ENCODE assay signal across 7 mouse cellular contexts in genomic region chr7:44898607-44899006, GRCm38 (mm10). TPM values are rescaled to one million over a fixed set of nuclear protein-coding genes. Genes with fewer than 3 reads are reported as not detected.
DNase-seq lines count a peak whose midpoint lies in the region; ATAC-seq and TF ChIP-seq lines count a peak whose summit lies in the region.

No protein-coding gene starts in this region.

- no peak for TF ChIP-seq POLR2A in small intestine, adult 2 months (IDR thresholded peaks at IDR 0.05; ENCODE audit: low read depth, low read length)

- 32% methylated on average over 19 of the region's 19 CpGs for WGBS in small intestine, adult 2 months

- TF ChIP-seq CTCF in small intestine, adult 2 months (IDR thresholded peaks at IDR 0.05; ENCODE audit: extremely low read depth, insufficient read length, insufficient replicate concordance, low read depth, low read length): peak; percentile 26; the same call in 1 of the 2 replicates

- H3K4me1 ChIP-seq in megakaryocyte, embryonic 14.5 days: peaks cover 63% of the 10 kb centered on the region
- peaks cover 21% of the 10 kb centered on the region for H3K4me1 ChIP-seq in small intestine, adult 2 months (ENCODE audit: control insufficient read depth, insufficient read depth, insufficient read length, low read length)

- no peaks in the 10 kb centered on the region for H3K27me3 ChIP-seq in megakaryocyte, embryonic 14.5 days (replicated peaks)
- H3K27me3 ChIP-seq in small intestine, adult 2 months (ENCODE audit: control insufficient read depth, insufficient read depth, low read length): no peaks in the 10 kb centered on the region

- peaks cover 66% of the 10 kb centered on the region for H3K36me3 ChIP-seq in megakaryocyte, embryonic 14.5 days (replicated peaks; ENCODE audit: low read length)
- peaks cover 13% of the 10 kb centered on the region for H3K36me3 ChIP-seq in small intestine, adult 2 months (ENCODE audit: control insufficient read depth, insufficient read depth, low read length)

- peak; percentile 84 for DNase-seq in ZHBTc4 (ENCODE audit: low read depth, low spot score)
- DNase-seq in embryo, embryonic 9.5 days (ENCODE audit: extremely low spot score): peak; percentile 38
- peak; percentile 49 to 71 for DNase-seq in kidney, postnatal 36 days
- DNase-seq in urinary bladder, postnatal 25 days (ENCODE audit: low spot score): no peak

- peak overlapping the region; percentile 26 for H3K4me3 ChIP-seq in megakaryocyte, embryonic 14.5 days (replicated peaks)
- 0 out of 2 replicates have a peak overlapping the region, but pooled peaks have one; percentile 8 for H3K4me3 ChIP-seq in small intestine, adult 2 months (ENCODE audit: low read depth, low read length)

- no peak for ATAC-seq in megakaryocyte, adult 5-6 weeks (ENCODE audit: poor library complexity, severe bottlenecking)

- H3K9me3 ChIP-seq in megakaryocyte, embryonic 14.5 days: no peaks in the 10 kb centered on the region

- no peak overlapping the region for H3K27ac ChIP-seq in small intestine, adult 2 months (ENCODE audit: insufficient read depth, low read depth, low read length)

RNA-seq across cellular contexts. Expression of gene Fuz, which starts 2.7 kb away (rescaled TPM):
- 69.9 and 126 TPM in 2 replicates for polyA plus RNA-seq in megakaryocyte, embryonic 14.5 days (2012; ENCODE audit: insufficient read depth, low replicate concordance)
- 4.6 and 4.7 TPM in 2 replicates for total RNA-seq in megakaryocyte, adult 5-6 weeks (2015)
- 11.1 and 11.3 TPM in 2 replicates for total RNA-seq in megakaryocyte, adult 5-6 weeks (2017)
- polyA plus RNA-seq in small intestine, adult 2 months (2012; rRNA removed): 15.8 and 27.5 TPM in 2 replicates

RNA-seq across cellular contexts. Expression of gene Med25, which starts 6.1 kb away (rescaled TPM):
- 249 and 952 TPM in 2 replicates for polyA plus RNA-seq in megakaryocyte, embryonic 14.5 days (2012; ENCODE audit: insufficient read depth, low replicate concordance)
- 19.4 and 23.7 TPM in 2 replicates for total RNA-seq in megakaryocyte, adult 5-6 weeks (2015)
- 8.6 and 9.0 TPM in 2 replicates for total RNA-seq in megakaryocyte, adult 5-6 weeks (2017)
- polyA plus RNA-seq in small intestine, adult 2 months (2012; rRNA removed): 85.8 and 208 TPM in 2 replicates

RNA-seq across cellular contexts. Expression of gene Ptov1, which starts 29.0 kb away (rescaled TPM):
- polyA plus RNA-seq in megakaryocyte, embryonic 14.5 days (2012; ENCODE audit: insufficient read depth, low replicate concordance): 191 and 368 TPM in 2 replicates
- 21.3 and 29.0 TPM in 2 replicates for total RNA-seq in megakaryocyte, adult 5-6 weeks (2015)
- 5.9 and 8.7 TPM in 2 replicates for total RNA-seq in megakaryocyte, adult 5-6 weeks (2017)
- 82.3 and 141 TPM in 2 replicates for polyA plus RNA-seq in small intestine, adult 2 months (2012; rRNA removed)

RNA-seq across cellular contexts. Expression of gene Ap2a1, which starts 30.7 kb away (rescaled TPM):
- 137 and 235 TPM in 2 replicates for polyA plus RNA-seq in megakaryocyte, embryonic 14.5 days (2012; ENCODE audit: insufficient read depth, low replicate concordance)
- total RNA-seq in megakaryocyte, adult 5-6 weeks (2015): 33.2 and 36.1 TPM in 2 replicates
- total RNA-seq in megakaryocyte, adult 5-6 weeks (2017): 20.2 and 33.6 TPM in 2 replicates
- 49.8 and 85.2 TPM in 2 replicates for polyA plus RNA-seq in small intestine, adult 2 months (2012; rRNA removed)

RNA-seq across cellular contexts. Expression of gene Pnkp, which starts 41.7 kb away (rescaled TPM):
- 30.0 and 36.4 TPM in 2 replicates for polyA plus RNA-seq in megakaryocyte, embryonic 14.5 days (2012; ENCODE audit: insufficient read depth, low replicate concordance)
- total RNA-seq in megakaryocyte, adult 5-6 weeks (2015): 75.1 and 89.7 TPM in 2 replicates
- 109 and 129 TPM in 2 replicates for total RNA-seq in megakaryocyte, adult 5-6 weeks (2017)
- polyA plus RNA-seq in small intestine, adult 2 months (2012; rRNA removed): 36.9 and 84.2 TPM in 2 replicates
